Mouse (Mus musculus) v-Abl transformed pro-B cells (cell line): ENCODE data around the gene Fam189b.

Experiments
- in situ Hi-C, 2 experiments: fragments of 400-800 bp; cut with MboI; formaldehyde crosslinking; loops; one replicate each; pipeline ENCODE4 v1.15.1; 2025; ENCODE audit not compliant: unreplicated experiment in 2 of 2

Gene Fam189b

DNA sequence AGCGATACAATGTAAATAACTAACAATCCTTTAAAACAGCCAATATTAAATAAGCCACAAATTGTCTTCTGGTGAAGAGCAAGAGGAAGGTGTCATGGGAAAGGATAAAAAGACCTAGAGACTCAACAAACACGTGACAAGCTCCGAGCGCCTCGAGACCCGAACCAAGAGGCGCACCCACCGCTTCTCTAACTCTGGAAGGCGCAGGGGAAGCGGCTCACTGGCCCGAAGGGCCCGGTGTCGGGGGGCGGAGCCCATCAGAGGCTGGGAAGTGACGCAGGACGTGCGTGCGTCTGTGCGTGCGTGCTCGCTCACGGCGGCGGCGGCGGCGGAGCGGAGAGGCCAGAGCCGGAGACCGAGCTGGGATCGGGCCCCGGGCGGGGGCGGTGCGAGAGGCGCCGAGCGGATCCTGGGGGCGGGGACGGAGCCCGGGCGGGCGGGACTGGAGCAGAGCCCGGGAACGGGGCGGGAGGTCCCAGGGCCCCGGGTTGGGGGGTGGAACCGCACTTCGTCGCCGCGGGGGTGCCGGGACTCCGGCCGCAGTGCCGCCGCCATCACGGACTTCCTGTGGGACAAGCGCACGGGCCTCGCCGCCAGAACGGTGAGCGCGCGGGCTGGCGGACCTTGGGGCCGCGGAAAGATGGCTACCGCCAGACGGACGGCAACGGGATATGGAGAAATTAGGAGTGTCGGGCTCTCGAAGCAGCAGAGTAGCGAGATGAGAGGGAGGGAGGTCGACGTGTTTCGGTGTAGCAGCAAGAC, 18.3 kb upstream of the Fam189b start, which contains the start of gene Clk2:
Clk2 (plus strand) TSS at position 290 of the 762 bp plus-strand sequence.
- in situ Hi-C loops: loop anchor here (5.0 kb wide), 2 partner anchors 33 to 43 kb away; no protein-coding TSS in a partner anchor

GRCm38 (mm10) chr3:89165268-89165870, 17.6 kb upstream of the Fam189b start:
- in situ Hi-C loops: no loop called here

GRCm38 (mm10) chr3:89166945-89167344, 16.0 kb upstream of the Fam189b start:
- in situ Hi-C loops: no loop called here

DNA sequence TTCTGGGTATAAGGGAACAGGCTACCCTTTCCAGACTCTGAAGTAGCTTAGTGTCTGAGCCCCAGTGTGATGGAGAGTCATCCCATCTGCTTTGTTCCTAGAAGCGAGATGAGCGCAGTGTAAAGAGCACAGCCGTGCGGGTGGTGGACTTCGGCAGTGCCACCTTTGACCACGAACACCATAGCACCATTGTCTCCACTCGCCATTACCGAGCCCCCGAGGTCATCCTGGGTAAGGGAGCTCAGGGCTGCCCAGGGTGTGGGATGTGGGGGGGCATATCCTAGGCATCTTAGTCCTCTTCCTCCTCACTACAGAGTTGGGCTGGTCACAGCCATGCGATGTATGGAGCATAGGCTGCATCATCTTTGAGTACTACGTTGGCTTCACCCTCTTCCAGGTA, 8.1 kb upstream of the Fam189b start:
- in situ Hi-C loops: no loop called here

DNA sequence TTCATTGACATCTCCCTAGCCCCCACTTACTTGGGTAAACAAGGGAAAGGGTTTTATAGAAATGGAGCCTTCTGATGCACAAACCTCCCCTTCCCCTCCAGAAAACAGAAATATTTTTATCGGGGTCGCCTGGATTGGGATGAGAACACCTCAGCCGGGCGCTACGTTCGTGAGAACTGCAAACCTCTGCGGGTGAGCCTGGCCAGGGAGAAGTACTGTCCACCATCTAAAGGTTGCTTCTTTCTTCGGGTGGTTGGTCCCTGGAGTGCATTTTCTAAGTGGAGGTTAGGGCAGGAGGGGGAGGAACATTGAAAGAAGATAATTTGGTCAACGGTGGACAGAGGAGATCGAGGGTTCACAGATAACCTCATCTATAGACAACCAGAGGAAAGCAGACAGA, 7.4 kb upstream of the Fam189b start:
- in situ Hi-C loops: no loop called here

DNA sequence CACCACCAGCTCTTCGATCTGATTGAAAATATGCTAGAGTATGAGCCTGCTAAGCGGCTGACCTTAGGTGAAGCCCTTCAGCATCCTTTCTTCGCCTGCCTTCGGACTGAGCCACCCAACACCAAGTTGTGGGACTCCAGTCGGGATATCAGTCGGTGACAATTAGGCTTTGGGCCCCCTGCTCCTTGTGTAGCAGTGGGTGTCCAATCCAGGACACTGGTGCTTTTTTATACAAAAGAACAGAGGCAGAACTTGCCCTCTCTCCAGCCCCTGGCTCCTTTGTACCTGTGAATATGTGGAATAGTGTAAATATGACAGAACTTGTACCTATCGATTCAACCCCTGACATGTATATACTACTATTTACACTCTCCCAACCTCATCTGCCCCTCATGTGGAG, 6.5 kb upstream of the Fam189b start:
- in situ Hi-C loops: no loop called here

DNA sequence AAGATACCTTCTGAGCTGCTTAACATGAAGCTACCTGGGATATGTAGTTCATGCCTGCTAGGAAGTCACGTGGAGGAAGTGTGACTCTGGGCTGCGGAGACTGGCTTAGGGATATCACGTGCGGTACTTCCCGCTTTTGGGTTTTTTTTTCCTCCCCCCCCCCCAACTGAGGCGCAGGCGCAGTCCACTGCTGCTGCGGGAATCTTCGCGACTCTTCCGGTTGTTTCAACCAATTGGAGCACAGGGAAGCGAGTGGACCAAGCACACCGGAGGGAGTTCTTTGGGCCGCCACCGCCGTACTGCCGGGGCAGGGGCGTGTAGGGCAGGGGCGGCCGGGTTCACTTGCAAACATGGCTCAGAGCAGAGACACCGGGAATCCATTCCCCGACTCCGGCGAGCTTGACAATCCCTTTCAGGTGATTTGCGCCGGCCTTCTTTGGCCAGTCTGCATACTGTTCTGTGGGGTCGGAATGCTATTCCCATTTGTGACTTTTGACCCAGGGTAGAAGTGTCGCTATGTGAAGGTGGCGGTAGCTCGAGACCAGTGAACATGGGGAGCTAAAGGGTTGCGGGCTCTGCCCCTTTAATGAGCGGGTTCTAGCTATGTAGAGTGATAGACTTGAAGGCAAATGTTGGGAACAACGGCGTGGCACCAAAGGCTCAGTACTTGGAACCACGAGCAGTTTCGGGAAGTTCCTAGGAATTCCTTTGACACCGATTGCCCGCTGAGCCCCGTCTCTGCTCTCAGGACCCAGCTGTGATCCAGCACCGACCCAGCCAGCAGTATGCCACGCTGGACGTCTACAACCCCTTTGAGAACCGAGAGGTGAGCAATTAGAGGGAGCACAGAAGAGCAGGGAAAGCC, 5.5 kb upstream of the Fam189b start, which contains the start of gene Scamp3:
Scamp3 (plus strand) TSS at position 232 of the 865 bp plus-strand sequence.
- in situ Hi-C loops: no loop called here

GRCm38 (mm10) chr3:89178107-89178385, 4.9 kb upstream of the Fam189b start:
- in situ Hi-C loops: no loop called here

DNA sequence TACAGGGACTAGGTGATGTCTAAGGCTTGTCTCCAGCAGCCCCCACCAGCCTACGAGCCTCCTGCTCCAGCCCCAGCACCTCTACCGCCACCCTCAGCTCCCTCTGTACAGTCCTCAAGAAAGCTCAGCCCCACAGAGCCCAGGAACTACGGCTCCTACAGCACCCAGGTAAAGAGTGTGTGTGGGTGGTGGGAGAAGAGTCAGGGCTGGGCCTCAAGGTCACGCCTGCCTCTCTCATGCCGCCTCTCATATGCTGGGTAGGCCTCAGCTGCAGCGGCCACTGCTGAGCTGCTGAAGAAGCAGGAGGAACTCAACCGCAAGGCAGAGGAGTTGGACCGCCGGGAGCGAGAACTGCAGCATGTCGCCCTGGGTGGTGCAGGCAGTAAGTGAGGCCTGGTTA, 3.9 kb upstream of the Fam189b start:
- in situ Hi-C loops: no loop called here

- in situ Hi-C loops: no loop called here
These were observed 1.0 kb upstream of the Fam189b start for GRCm38 (mm10) chr3:89181749-89182500.

DNA sequence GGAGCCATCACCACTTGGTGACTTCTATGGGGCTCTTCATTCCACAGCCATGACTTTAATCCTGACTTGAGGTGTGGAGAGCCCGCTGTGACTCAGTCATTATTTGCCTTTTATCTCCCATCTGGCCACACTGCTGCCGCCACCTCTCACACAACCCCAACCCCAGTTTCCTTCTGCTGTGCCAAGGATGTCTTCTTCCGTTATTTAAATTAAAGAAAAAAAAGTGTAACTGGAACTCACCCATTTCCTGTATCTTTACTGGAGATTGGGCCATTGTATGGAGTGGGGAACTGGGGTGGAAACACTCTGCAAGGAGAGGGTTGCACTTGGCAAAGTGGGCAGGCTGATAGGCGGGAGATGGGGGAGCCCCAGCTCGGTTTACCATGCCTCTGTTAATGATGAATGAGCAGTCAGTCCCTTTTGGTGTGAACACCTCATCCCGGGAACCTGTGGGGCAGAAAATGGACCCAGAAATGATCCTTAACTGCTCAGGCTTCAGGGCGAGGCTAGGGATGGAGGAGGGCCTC, 349 bp upstream of the Fam189b start:
- in situ Hi-C loops: no loop called here

- in situ Hi-C loops: no loop called here
These were observed 994 bp downstream of the Fam189b start for GRCm38 (mm10) chr3:89183959-89184315.

DNA sequence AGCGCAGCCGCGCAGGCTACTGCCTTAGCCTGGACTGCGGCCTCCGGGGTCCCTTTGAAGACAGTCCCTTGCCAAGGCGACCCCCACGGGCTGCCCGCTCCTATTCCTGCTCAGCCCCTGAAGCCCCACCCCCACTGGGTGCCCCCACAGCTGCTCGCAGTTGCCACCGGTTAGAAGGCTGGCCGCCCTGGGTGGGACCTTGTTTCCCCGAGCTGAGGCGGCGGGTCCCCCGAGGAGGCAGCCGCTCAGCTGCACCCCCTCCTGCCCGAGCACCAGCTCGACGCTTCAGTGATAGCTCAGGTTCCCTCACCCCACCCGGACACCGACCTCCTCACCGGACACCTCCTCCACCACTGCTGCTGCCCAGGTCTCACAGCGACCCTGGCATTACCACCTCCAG, 4.3 kb downstream of the Fam189b start:
- in situ Hi-C loops: no loop called here

DNA sequence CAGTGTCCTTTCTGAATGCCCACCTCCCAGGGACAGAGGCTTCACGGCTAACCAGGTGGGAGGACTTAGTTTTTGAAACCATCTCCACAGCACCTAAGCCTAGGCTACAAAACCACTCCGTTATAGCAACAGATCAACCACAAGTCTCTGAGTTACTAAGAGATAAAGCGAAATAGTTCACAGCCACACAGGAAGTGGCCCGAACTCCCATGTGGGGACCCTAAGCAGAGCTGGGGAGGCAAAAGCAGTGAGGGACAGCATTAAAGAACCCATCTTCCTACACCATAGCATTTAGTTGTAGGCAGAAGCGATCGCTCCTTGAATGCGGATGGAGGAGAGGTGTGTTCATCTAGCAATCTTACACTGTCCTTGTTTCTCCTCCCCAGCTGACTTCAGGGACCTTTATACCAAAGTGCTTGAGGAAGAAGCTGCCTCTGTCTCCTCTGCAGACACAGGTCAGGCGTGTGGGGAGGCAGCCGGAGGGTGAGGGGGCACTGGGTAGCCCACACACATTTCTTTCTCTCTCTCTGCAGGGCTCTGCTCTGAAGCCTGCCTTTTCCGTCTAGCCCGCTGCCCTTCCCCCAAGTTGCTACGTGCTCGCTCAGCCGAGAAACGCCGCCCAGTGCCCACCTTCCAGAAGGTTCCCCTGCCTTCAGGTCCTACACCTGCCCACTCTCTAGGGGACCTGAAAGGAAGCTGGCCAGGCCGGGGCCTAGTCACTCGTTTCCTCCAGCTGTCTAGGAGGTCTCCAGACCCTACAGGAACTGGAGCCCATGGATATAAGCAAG, 4.9 kb downstream of the Fam189b start:
- in situ Hi-C loops: no loop called here

DNA sequence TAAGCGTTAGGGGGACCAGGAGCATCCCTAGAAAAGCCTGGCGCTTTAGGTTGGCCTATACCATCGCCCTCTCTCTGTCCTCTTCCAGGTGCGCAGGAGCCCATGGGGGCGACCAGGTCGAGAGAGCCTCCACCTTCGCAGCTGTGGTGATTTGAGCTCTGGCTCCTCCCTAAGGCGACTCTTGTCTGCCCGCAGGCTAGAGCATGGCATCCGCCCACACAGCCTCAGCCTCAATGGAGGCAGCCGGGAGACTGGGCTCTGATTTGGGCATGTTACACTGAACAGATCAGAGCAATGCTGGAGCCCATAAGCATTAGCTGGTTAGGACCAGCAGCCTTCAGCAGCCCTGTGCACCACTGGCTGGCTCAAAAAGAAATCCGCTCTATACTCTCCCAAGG, 5.5 kb downstream of the Fam189b start:
- in situ Hi-C loops: no loop called here

DNA sequence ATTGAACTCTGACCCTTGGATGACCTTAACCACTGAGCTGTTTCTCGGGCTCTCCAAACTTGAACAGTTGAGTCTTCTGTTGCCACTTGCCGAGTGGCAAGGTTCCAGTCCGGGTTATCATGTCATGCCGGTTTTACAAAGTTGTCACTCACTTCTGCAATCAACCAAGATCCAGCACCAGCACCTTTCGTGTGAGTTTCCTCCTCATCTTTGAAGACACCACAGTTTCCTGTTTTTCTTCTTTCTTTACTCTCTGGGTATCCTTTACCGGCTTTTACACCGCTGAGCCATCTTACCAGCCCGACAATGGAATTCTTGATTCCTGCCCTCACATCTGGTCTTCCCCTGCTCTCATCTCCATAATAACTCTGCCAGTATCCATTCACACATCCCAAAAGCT, 7.5 kb downstream of the Fam189b start:
- in situ Hi-C loops: loop anchor here in 1 of 2 experiments (10.0 kb wide), 1 partner anchor 246 kb away; no protein-coding TSS in a partner anchor

DNA sequence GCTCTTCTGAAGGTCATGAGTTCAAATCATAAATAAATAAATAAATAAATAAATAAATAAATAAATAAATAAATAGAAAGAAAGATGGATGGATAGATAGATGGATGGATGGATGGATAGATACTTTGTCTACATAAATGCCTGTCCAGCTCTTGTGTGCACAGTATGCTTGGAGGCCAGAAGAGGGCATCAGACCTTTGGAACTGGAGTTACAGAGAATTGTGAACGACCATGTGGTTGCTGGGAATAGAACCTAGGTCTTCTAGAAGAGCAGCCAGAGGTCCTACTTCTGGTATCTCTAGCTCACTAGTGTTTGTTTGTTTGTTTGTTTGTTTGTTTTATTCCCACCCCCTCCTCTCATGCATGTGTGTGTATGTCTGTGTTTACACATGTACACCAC, 10.4 kb downstream of the Fam189b start:
- in situ Hi-C loops: loop anchor here in 1 of 2 experiments (10.0 kb wide), 1 partner anchor 249 kb away; no protein-coding TSS in a partner anchor

GRCm38 (mm10) chr3:89193853-89194252, 10.9 kb downstream of the Fam189b start:
- in situ Hi-C loops: loop anchor here in 1 of 2 experiments (10.0 kb wide), 1 partner anchor 249 kb away; no protein-coding TSS in a partner anchor
